Mouse (Mus musculus): Measurements from ENCODE around the gene Abcb1a. TPM values are rescaled to one million over a fixed set of nuclear protein-coding genes. Genes with fewer than 3 reads are reported as not detected.
"Not testable (repeated sequence)": the region's sequence is repeated elsewhere in the genome, so short reads cannot be mapped to it uniquely, and the experiment has no call there.

The Abcb1a gene
- polyA plus RNA-seq, 1 experiment from 2014 or later, result 0.26 TPM

GRCm38 (mm10) chr5:8737062-8737461, 77.2 kb downstream of the Abcb1a start:
- WGBS, result 89% methylated on average over 4 of the region's 4 CpGs
- no peak overlapping the region for H3K4me3 ChIP-seq

DNA sequence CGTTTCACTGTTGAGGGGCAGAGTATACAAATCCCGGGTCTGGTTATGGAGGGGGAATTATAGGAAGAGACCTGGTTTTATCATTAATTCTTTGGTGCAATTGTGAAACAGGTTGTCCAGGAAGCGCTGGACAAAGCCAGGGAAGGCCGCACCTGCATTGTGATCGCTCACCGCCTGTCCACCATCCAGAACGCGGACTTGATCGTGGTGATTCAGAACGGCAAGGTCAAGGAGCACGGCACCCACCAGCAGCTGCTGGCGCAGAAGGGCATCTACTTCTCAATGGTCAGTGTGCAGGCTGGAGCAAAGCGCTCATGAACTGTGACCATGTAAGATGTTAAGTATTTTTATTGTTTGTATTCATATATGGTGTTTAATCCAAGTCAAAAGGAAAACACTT, 87.4 kb downstream of the Abcb1a start:
- not testable (repeated sequence) for H3K27me3 ChIP-seq (ENCODE audit: insufficient read depth, poor library complexity, severe bottlenecking); H3K9me3 ChIP-seq; DNase-seq (ENCODE audit: low spot score); H3K36me3 ChIP-seq; H3K27ac ChIP-seq; H3K4me1 ChIP-seq (replicated peaks); H3K4me3 ChIP-seq
- 93% methylated on average over 13 of the region's 13 CpGs for WGBS

More at GRCm38 (mm10) chr5:8737062-8737461, 77.2 kb downstream of the Abcb1a start:
- H3K9me3 ChIP-seq, result no peaks in the 10 kb centered on the region
- H3K27ac ChIP-seq, result no peak overlapping the region
- no peaks in the 10 kb centered on the region for H3K36me3 ChIP-seq
- no peaks in the 10 kb centered on the region for H3K4me1 ChIP-seq (replicated peaks)
- H3K27me3 ChIP-seq (ENCODE audit: insufficient read depth, poor library complexity, severe bottlenecking), result no peaks in the 10 kb centered on the region
- DNase-seq (ENCODE audit: low spot score), result no peak

DNA sequence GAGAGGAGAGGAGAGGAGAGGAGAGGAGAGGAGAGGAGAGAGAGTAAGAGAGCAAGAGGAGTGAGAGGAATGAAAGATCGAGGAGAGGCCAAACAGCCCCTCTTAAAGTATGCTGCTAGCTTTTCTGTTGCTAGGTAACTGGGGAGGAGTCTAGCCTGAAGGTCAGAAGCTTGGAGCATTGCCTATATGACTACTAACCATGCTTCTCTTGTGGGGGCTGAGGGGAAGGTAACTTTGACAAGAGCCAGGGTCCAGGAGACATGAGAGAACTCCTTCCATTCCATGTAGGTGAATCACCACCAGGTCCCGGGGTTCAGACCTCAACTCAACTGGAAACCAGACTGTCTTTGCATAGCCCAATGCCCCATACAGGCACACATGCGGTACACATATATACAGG, 113.0 kb downstream of the Abcb1a start:
- DNase-seq (ENCODE audit: low spot score), result no peak
- Histone ChIP-seq H3K27ac (no peak overlapping the region), H3K36me3 (no peaks in the 10 kb centered on the region), H3K27me3 (ENCODE audit: insufficient read depth, poor library complexity, severe bottlenecking) (no peaks in the 10 kb centered on the region), H3K4me3 (no peak overlapping the region), H3K4me1 (replicated peaks) (no peaks in the 10 kb centered on the region), H3K9me3 (no peaks in the 10 kb centered on the region)
- 67% methylated on average over 3 of the region's 3 CpGs for WGBS

- H3K9me3 ChIP-seq, result no peaks in the 10 kb centered on the region
- H3K4me1 ChIP-seq (replicated peaks), result no peaks in the 10 kb centered on the region
- WGBS, result 88% methylated on average over 2 of the region's 2 CpGs
- no peaks in the 10 kb centered on the region for H3K36me3 ChIP-seq
- no peaks in the 10 kb centered on the region for H3K27me3 ChIP-seq (ENCODE audit: insufficient read depth, poor library complexity, severe bottlenecking)
- no peak overlapping the region for H3K27ac ChIP-seq
- DNase-seq (ENCODE audit: low spot score), result no peak
- no peak overlapping the region for H3K4me3 ChIP-seq
Observed at GRCm38 (mm10) chr5:8778311-8778710, 118.4 kb downstream of the Abcb1a start.

GRCm38 (mm10) chr5:8778751-8779150, 118.9 kb downstream of the Abcb1a start:
- no peak for DNase-seq (ENCODE audit: low spot score)
- Histone ChIP-seq H3K36me3 (no peaks in the 10 kb centered on the region), H3K9me3 (no peaks in the 10 kb centered on the region), H3K4me1 (replicated peaks) (no peaks in the 10 kb centered on the region), H3K27me3 (ENCODE audit: insufficient read depth, poor library complexity, severe bottlenecking) (no peaks in the 10 kb centered on the region), H3K4me3 (no peak overlapping the region), H3K27ac (no peak overlapping the region)
- WGBS, result 87% methylated on average over 2 of the region's 2 CpGs

GRCm38 (mm10) chr5:8792281-8792680, 132.4 kb downstream of the Abcb1a start:
- 80% methylated on average over 4 of the region's 4 CpGs for WGBS
- no peak for DNase-seq (ENCODE audit: low spot score)

More at GRCm38 (mm10) chr5:8792281-8792680, 132.4 kb downstream of the Abcb1a start:
- no peaks in the 10 kb centered on the region for H3K4me1 ChIP-seq (replicated peaks)
- H3K36me3 ChIP-seq, result no peaks in the 10 kb centered on the region
- H3K9me3 ChIP-seq, result no peaks in the 10 kb centered on the region
- H3K27ac ChIP-seq, result no peak overlapping the region
- no peak overlapping the region for H3K4me3 ChIP-seq
- H3K27me3 ChIP-seq (ENCODE audit: insufficient read depth, poor library complexity, severe bottlenecking), result 0 out of 2 replicates have a peak, but pooled peaks cover 4% of the 10 kb centered on the region

Other genes with a start within 250 kb of the Abcb1a start
- gene Dbf4, start 237.4 kb upstream of the Abcb1a start, polyA plus RNA-seq (2016; fragmentation: Nextera tagmentation; extraction: Ambion mirVana), result 44.8 and 60.7 TPM in 2 replicates
- 6.7 and 9.3 TPM in 2 replicates for gene Slc25a40, start 237.2 kb upstream of the Abcb1a start, polyA plus RNA-seq (2016; fragmentation: Nextera tagmentation; extraction: Ambion mirVana)
- gene Rundc3b, start 37.1 kb upstream of the Abcb1a start, polyA plus RNA-seq (2016; fragmentation: Nextera tagmentation; extraction: Ambion mirVana), result 3.8 and 8.1 TPM in 2 replicates
- 0.34 and 0.54 TPM in 2 replicates for gene Abcb1b, start 138.1 kb downstream of the Abcb1a start, polyA plus RNA-seq (2016; fragmentation: Nextera tagmentation; extraction: Ambion mirVana)
- 0.39 and 0.66 TPM in 2 replicates for gene Abcb4, start 233.6 kb downstream of the Abcb1a start, polyA plus RNA-seq (2016; fragmentation: Nextera tagmentation; extraction: Ambion mirVana)

Data from hindbrain, embryonic 10.5 days (tissue).